Mouse (Mus musculus): ENCODE data around the gene Morc2a. TPM values are rescaled to one million over a fixed set of nuclear protein-coding genes. Genes with fewer than 3 reads are reported as not detected.

The Morc2a gene
- polyA plus RNA-seq, 1 experiment from 2014 or later = 27.1 TPM

DNA sequence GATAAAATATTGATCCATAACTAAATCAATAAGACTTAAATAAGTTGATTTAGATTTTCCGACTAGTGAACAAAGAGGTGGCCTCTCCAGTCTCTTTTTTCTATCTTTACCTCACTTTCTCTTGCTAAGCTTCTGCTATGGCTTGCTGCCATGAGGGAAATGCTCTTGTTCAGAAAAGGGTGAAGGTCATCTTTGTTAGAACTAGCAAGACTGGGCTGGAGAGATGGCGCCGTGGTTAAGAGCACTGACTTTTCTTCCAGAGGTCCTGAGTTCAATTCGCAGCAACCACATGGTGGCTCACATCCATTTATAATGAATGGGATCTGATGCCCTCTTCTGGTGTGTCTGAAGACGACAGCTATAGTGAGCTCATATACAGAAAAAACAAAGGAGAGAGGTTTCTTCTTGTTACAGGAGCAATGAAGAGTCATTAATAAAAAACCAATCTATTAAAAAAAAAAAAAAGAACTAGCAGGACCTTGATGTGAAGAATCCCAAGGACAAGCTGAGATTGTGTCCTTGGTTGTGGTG, 47.2 kb downstream of the Morc2a start:
- Histone ChIP-seq H3K9me3 (ENCODE audit: low read depth, low read length) (no peaks in the 10 kb centered on the region), H3K27ac (ENCODE audit: low read depth) (no peak overlapping the region), H3K4me1 (ENCODE audit: insufficient read depth) (no peaks in the 10 kb centered on the region), H3K9ac (no peak overlapping the region), H3K27me3 (ENCODE audit: insufficient read depth, low read length) (no peaks in the 10 kb centered on the region), H3K4me2 (no peak overlapping the region), H3K36me3 (ENCODE audit: insufficient read depth) (peaks cover 9% of the 10 kb centered on the region; the same call in 1 of the 2 replicates), H3K4me3 (ENCODE audit: low read depth, low read length) (no peak overlapping the region)
- DNase-seq (no peak), ATAC-seq (ENCODE audit: insufficient read depth) (no peak)
- TF ChIP-seq CTCF (IDR thresholded peaks at IDR 0.05; ENCODE audit: low read depth) = 0 out of 2 replicates have a peak, but pooled peaks have one; percentile 2
- WGBS = 76% methylated on average over 5 of the region's 5 CpGs

DNA sequence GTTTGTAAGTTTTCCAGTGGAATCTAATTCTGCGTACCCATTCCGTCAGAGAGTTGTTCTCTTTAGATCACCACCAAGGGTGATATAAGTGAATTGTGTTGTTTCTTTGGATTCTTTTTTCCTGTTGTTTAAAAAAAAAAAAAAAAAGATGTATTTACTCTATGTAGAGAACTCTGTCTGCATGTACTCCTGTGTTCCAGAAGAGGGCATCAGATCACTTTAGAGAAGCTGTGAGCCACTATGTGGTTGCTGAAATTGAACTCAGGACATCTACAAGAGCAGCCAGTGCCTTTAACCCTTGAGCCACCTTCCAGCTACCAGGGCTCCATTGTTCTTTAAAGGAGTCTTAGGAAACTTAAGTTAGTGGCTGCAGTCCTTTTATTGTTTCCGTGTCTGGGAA, 48.5 kb downstream of the Morc2a start:
- Histone ChIP-seq H3K27ac (ENCODE audit: low read depth) (no peak overlapping the region), H3K9ac (no peak overlapping the region), H3K9me3 (ENCODE audit: low read depth, low read length) (no peaks in the 10 kb centered on the region), H3K4me3 (ENCODE audit: low read depth, low read length) (no peak overlapping the region), H3K36me3 (ENCODE audit: insufficient read depth) (no peaks in the 10 kb centered on the region), H3K4me2 (no peak overlapping the region), H3K27me3 (ENCODE audit: insufficient read depth, low read length) (no peaks in the 10 kb centered on the region), H3K4me1 (ENCODE audit: insufficient read depth) (no peaks in the 10 kb centered on the region)
- DNase-seq (peak; percentile 23), ATAC-seq (ENCODE audit: insufficient read depth) (no peak)
- TF ChIP-seq CTCF (IDR thresholded peaks at IDR 0.05; ENCODE audit: low read depth) = peak; percentile 38; the same call in 1 of the 2 replicates
- WGBS = 85% methylated on average over 3 of the region's 3 CpGs

DNA sequence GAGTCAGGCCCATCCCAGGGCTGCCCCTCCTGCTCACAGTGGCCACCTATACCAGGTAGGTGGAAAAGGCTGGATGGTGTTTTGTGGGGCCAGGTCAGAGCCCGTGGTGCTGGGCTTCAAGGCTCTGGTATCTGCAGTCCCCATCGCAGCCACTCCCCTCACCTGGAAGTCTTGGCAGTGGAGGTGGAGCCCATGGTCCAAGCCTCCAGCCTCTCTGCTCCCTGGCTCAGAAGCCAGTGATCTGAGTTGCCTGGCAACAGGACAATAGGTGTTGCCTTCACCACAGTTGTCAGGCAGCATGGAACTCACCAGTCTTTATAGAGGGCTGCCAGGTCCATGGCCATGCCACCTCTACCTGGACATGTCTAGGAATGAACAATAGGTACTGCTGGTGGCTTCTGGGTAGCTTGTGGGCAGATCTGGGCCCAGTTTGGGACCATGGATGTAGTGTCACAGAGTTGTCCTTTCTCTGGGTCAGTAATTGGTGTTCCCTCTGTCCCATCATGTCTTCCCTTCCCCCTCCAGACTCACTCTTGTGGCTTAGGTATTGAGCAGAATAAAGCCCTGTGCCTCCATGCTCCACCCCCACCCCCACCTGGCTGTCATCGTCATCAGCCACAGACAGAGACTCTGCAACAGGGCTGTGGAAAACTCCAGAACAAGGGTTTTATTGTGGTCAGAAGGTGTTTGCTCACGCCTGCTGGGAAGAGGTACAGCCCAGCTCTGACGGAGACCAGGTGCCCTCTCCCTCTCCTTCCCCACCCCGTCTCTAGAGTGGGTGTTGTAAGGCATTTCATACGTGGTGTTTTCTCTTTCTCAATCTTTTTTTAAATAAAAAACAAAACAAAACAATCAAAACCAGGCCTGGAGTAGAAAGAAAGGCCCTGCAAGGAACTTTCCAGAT, 54.4 kb downstream of the Morc2a start:
- no peak overlapping the region for H3K27ac ChIP-seq (ENCODE audit: low read depth)
- ATAC-seq (ENCODE audit: insufficient read depth) (peak; percentile 69), DNase-seq (peak; percentile 23)
- no peak overlapping the region for H3K4me2 ChIP-seq
- H3K9ac ChIP-seq = no peak overlapping the region
- no peaks in the 10 kb centered on the region for H3K4me1 ChIP-seq (ENCODE audit: insufficient read depth)
- WGBS = 52% methylated on average over 7 of the region's 7 CpGs
- H3K9me3 ChIP-seq (ENCODE audit: low read depth, low read length) = no peaks in the 10 kb centered on the region
- no peaks in the 10 kb centered on the region for H3K36me3 ChIP-seq (ENCODE audit: insufficient read depth)
- no peak overlapping the region for H3K4me3 ChIP-seq (ENCODE audit: low read depth, low read length)
- no peaks in the 10 kb centered on the region for H3K27me3 ChIP-seq (ENCODE audit: insufficient read depth, low read length)
- no peak for TF ChIP-seq CTCF (IDR thresholded peaks at IDR 0.05; ENCODE audit: low read depth)

- WGBS = 47% methylated on average over 8 of the region's 8 CpGs
Observed at GRCm38 (mm10) chr11:3704404-3704803, 55.4 kb downstream of the Morc2a start.

DNA sequence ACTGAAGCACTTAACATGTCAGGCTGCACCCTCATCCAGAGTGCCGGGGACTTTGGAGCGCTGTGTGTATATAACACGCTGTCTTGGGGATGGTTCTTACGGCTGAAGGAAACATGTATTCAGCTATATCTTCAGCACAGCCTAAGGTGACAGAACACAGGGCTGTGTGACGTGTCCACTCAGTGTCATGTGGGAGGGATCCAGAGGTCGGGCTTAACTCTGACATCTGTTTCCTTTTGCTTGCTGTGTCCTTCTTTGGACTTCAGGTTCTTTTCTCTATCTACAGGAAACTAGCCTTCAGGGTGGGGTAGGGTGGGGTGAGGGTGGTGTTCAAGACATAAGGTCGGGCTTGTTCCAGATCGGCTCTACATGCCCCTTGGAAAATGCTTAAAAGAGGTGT, 58.1 kb downstream of the Morc2a start:
- Histone ChIP-seq H3K4me1 (ENCODE audit: insufficient read depth) (no peaks in the 10 kb centered on the region), H3K27me3 (ENCODE audit: insufficient read depth, low read length) (no peaks in the 10 kb centered on the region), H3K9ac (no peak overlapping the region), H3K4me3 (ENCODE audit: low read depth, low read length) (no peak overlapping the region), H3K4me2 (no peak overlapping the region), H3K27ac (ENCODE audit: low read depth) (no peak overlapping the region), H3K36me3 (ENCODE audit: insufficient read depth) (no peaks in the 10 kb centered on the region), H3K9me3 (ENCODE audit: low read depth, low read length) (no peaks in the 10 kb centered on the region)
- WGBS = 65% methylated on average over 8 of the region's 8 CpGs
- DNase-seq (no peak), ATAC-seq (ENCODE audit: insufficient read depth) (no peak)
- no peak for TF ChIP-seq CTCF (IDR thresholded peaks at IDR 0.05; ENCODE audit: low read depth)

More at GRCm38 (mm10) chr11:3704404-3704803, 55.4 kb downstream of the Morc2a start:
- no peaks in the 10 kb centered on the region for H3K27me3 ChIP-seq (ENCODE audit: insufficient read depth, low read length)
- H3K4me1 ChIP-seq (ENCODE audit: insufficient read depth) = no peaks in the 10 kb centered on the region
- H3K36me3 ChIP-seq (ENCODE audit: insufficient read depth) = no peaks in the 10 kb centered on the region
- no peak overlapping the region for H3K4me2 ChIP-seq
- no peak for TF ChIP-seq CTCF (IDR thresholded peaks at IDR 0.05; ENCODE audit: low read depth)
- no peak overlapping the region for H3K9ac ChIP-seq
- no peaks in the 10 kb centered on the region for H3K9me3 ChIP-seq (ENCODE audit: low read depth, low read length)
- ATAC-seq (ENCODE audit: insufficient read depth) (peak; percentile 54; the same call in 1 of the 2 replicates), DNase-seq (peak; percentile 49)
- no peak overlapping the region for H3K4me3 ChIP-seq (ENCODE audit: low read depth, low read length)
- no peak overlapping the region for H3K27ac ChIP-seq (ENCODE audit: low read depth)

- H3K27ac ChIP-seq (ENCODE audit: low read depth) = no peak overlapping the region
- 48% methylated on average over 14 of the region's 14 CpGs for WGBS
- no peaks in the 10 kb centered on the region for H3K9me3 ChIP-seq (ENCODE audit: low read depth, low read length)
- H3K9ac ChIP-seq = no peak overlapping the region
- ATAC-seq (ENCODE audit: insufficient read depth) = no peak
- H3K4me2 ChIP-seq = no peak overlapping the region
- H3K36me3 ChIP-seq (ENCODE audit: insufficient read depth) = no peaks in the 10 kb centered on the region
- H3K27me3 ChIP-seq (ENCODE audit: insufficient read depth, low read length) = no peaks in the 10 kb centered on the region
- TF ChIP-seq CTCF (IDR thresholded peaks at IDR 0.05; ENCODE audit: low read depth) = no peak
- H3K4me3 ChIP-seq (ENCODE audit: low read depth, low read length) = no peak overlapping the region
- DNase-seq = peak; percentile 36
- no peaks in the 10 kb centered on the region for H3K4me1 ChIP-seq (ENCODE audit: insufficient read depth)
Observed at GRCm38 (mm10) chr11:3710203-3710602, 61.2 kb downstream of the Morc2a start.

DNA sequence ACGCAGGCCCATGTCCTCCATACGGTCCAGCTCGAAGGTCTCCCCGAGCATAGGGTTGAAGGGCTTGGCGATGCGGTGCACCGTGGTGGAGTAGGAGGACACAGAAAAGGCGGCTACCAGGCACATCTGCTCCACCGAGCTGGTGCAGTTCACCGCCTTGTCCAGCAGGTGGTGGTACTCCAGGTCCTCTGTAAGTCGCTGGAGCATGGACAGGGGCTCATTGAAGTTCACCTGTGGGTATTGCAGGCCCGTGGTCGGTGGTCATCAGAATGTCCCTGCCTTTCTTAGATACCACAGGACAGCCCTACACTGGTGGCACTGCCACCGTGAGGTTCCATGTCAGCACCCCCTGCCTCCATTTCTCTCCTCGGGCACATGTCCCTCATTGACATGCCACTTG, 65.5 kb downstream of the Morc2a start:
- peak; percentile 88 for TF ChIP-seq CTCF (IDR thresholded peaks at IDR 0.05; ENCODE audit: low read depth)
- no peaks in the 10 kb centered on the region for H3K9me3 ChIP-seq (ENCODE audit: low read depth, low read length)
- H3K4me1 ChIP-seq (ENCODE audit: insufficient read depth) = no peaks in the 10 kb centered on the region
- H3K36me3 ChIP-seq (ENCODE audit: insufficient read depth) = no peaks in the 10 kb centered on the region
- H3K27me3 ChIP-seq (ENCODE audit: insufficient read depth, low read length) = no peaks in the 10 kb centered on the region
- H3K4me2 ChIP-seq = no peak overlapping the region
- 32% methylated on average over 15 of the region's 15 CpGs for WGBS
- peak; percentile 75 for DNase-seq
- H3K4me3 ChIP-seq (ENCODE audit: low read depth, low read length) = no peak overlapping the region
- ATAC-seq (ENCODE audit: insufficient read depth) = no peak; the same call in 1 of the 2 replicates
- no peak overlapping the region for H3K9ac ChIP-seq
- no peak overlapping the region for H3K27ac ChIP-seq (ENCODE audit: low read depth)

Measured in lung, embryonic 14.5 days (tissue).